Mouse (Mus musculus) olfactory bulb, adult 2 months (tissue): ENCODE measurements around the gene Pla2g1b. TPM values are rescaled to one million over a fixed set of nuclear protein-coding genes. Genes with fewer than 3 reads are reported as not detected.
"Not testable (repeated sequence)": the region's sequence is repeated elsewhere in the genome, so short reads cannot be mapped to it uniquely, and the experiment has no call there.

ENCODE experiments used
- H3K27ac ChIP-seq: fragments of 200-500 bp; 2 replicates; pipeline ENCODE4 v1.5.1; 2012; ENCODE audit warnings: low read depth, low read length; ENCODE audit not compliant: insufficient read depth
- H3K4me1 ChIP-seq: fragments of 200-500 bp; 2 replicates; pipeline ENCODE4 v1.6.1; 2012; ENCODE audit warnings: low read length; ENCODE audit not compliant: control insufficient read depth, insufficient read depth
- H3K4me3 ChIP-seq: fragments of 200-500 bp; 2 replicates; pipeline ENCODE4 v1.5.1; 2012; ENCODE audit warnings: mild to moderate bottlenecking, low read depth, low read length, moderate library complexity; ENCODE audit not compliant: insufficient read depth
- CTCF ChIP-seq: fragments of 200-500 bp; IDR thresholded peaks from 2 replicates; pipeline ENCODE4 v1.5.1; 2012; ENCODE audit warnings: low read depth, mild to moderate bottlenecking, low read length, moderate library complexity; ENCODE audit not compliant: insufficient read depth
- POLR2A ChIP-seq: fragments of 200-500 bp; IDR thresholded peaks from 2 replicates; pipeline ENCODE4 v1.6.1; 2012; ENCODE audit warnings: mild to moderate bottlenecking, low read depth, low read length, moderate library complexity; ENCODE audit not compliant: insufficient read depth
- WGBS: fragments of 180-500 bp; shearing (Covaris S2); methylation state at CpG from one replicate; pipeline ENCODE4 v1.1.7; 2018; 5-methylcytosine and 5-hydroxymethylcytosine counted together
- polyA plus RNA-seq: library from polyadenylated mRNA; stranded (reverse); fragments of >200 nt; gene quantifications from 2 replicates; pipeline ENCODE4 v1.2.4, GENCODE M21; 2012; ENCODE audit warnings: low replicate concordance; ENCODE audit not compliant: missing spikeins, insufficient read depth, insufficient read length

Gene Pla2g1b
- polyA plus RNA-seq, 1 experiment: not detected

DNA sequence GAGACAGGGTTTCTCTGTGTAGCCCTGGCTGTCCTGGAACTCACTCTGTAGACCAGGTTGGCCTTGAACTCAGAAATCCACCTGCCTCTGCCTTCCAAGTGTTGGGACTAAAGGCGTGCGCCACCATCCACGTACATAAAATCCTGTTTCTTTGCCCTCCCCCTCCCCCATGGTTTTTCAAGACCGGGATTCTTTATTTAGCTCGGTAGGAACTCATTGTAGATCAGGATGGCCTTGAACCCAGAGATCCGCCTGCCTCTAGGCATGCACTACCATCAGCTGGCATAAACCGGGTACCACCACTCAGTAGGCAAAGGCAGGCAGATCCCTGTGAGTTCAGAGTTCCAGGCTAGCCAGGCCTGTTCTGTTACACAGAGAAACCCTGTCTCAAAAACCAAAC, 50.8 kb downstream of the Pla2g1b start:
- H3K4me1 ChIP-seq: peaks cover 28% of the 10 kb centered on the region
- no peak for TF ChIP-seq CTCF
- TF ChIP-seq POLR2A: no peak
- no peak overlapping the region for H3K27ac ChIP-seq
- H3K4me3 ChIP-seq: no peak overlapping the region
- 91% methylated on average over 7 of the region's 7 CpGs for WGBS

DNA sequence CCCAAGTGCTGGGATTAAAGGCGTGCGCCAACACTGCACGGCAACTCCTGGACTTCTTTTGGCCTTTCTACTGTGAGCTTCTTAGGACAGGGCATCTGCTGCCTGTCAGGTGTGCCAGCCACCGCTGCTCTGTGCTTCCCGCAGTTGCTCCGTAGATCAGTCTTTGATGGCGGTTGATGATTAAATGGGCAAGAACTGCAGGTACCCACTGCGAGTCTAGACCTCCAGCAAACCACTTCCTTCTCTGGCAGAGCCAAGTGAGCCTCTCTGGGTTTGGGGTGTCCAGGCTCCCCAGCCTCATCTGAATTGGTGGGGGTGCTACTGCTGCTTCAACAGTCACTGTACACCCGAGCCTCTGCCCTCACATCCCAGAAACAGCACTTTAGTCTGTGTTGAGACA, 51.4 kb downstream of the Pla2g1b start:
- no peak overlapping the region for H3K4me3 ChIP-seq
- H3K27ac ChIP-seq: no peak overlapping the region
- peaks cover 31% of the 10 kb centered on the region for H3K4me1 ChIP-seq
- 95% methylated on average over 9 of the region's 9 CpGs for WGBS
- TF ChIP-seq CTCF: no peak
- TF ChIP-seq POLR2A: no peak

DNA sequence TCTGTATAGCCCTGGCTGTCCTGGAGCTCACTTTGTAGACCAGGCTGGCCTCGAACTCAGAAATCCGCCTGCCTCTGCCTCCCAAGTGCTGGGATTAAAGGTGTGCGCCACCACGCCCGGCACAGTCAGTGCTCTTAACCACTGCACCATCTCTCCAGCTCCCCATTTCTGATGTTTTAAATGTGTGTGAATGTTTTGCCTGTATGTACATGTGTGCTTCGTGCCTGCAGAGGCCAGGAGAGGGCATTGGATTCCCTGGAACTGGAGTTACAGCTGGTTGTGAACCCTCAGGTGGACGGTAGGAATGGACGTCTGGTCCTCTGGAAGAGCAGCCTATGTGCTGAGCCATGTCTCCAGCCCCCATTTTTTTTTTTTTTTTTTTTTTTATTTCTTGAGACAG, 52.2 kb downstream of the Pla2g1b start:
- not testable (repeated sequence) for H3K27ac ChIP-seq, H3K4me3 ChIP-seq
- H3K4me1 ChIP-seq: peaks cover 33% of the 10 kb centered on the region
- 93% methylated on average over 8 of the region's 8 CpGs for WGBS

DNA sequence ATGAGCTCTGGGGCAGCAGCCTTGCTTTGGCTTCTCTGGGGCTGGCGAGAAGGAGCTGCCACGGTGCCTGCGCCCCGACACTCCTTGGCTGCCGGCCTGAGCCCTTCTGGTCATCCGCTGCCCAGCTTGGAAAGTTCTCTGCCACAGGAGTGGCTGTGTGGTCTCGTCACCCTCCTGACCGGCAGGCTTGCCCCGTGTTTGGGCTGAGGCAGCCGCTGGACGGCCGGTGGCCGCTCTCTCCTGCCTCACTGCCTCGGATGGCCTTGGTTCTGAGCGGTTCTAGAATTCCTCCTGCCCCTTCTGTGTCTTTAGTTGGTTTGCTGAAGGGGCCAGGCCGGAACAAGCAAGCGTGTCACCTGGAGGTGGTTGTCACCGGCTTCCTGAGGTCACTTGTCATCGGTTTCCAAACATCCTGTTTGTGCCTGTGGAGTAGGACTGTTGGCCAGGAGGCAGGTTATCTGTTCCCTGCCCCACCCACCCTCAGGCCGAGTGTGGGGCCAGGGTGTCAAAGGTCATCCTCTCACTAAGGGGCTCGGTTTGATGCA, 54.3 kb downstream of the Pla2g1b start:
- Histone ChIP-seq H3K4me3 (no peak overlapping the region), H3K4me1 (peaks cover 23% of the 10 kb centered on the region), H3K27ac (0 out of 2 replicates have a peak overlapping the region, but pooled peaks have one; percentile 36)
- WGBS: 63% methylated on average over 21 of the region's 21 CpGs
- TF ChIP-seq POLR2A: no peak
- TF ChIP-seq CTCF: no peak

DNA sequence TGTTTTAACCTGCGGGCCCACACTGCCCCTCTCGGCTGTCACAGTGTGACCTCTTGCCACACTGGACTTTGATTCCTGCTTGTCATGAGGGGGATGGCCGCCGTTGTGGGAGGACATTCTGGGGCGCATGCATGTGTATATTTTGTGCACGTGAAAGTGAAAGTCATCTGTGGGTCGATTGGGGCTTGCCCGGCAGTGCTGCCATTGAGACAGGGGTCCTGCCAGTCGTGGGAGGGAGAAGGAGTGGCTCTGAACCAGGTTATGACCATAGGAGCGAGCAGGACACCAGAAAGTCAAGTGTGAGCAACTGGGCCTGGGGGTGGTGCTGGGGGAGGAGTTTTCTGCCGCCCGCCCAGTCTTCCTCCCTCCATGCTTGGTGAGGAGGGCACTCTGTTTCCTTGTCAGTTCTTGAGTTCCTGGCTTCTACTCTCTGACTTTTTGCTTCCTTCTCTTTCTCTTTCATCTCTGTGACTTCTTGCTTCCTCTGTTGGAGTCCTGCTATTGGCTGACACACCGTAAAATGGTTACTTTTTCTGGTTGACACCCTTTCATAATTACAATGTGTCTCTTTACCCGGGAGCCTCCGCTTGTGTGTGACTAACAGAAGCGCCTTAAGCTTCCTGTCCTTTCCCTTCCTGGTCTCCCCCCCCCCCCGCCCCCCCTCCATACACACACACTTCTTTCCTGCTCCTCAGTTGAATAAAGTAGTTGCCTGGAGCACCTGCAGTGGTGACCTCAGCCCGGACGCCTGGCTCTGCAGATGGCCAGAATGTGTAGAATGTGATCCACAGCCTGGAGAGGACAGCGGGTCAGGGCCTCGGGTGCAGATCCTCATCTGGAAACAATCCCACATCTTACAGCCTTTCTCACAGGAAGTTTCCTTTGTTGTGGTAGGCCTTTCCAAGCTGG, 55.7 kb downstream of the Pla2g1b start:
- H3K27ac ChIP-seq: peak overlapping the region; percentile 41; the same call in 1 of the 2 replicates
- peaks cover 28% of the 10 kb centered on the region for H3K4me1 ChIP-seq
- 73% methylated on average over 20 of the region's 21 CpGs for WGBS

DNA sequence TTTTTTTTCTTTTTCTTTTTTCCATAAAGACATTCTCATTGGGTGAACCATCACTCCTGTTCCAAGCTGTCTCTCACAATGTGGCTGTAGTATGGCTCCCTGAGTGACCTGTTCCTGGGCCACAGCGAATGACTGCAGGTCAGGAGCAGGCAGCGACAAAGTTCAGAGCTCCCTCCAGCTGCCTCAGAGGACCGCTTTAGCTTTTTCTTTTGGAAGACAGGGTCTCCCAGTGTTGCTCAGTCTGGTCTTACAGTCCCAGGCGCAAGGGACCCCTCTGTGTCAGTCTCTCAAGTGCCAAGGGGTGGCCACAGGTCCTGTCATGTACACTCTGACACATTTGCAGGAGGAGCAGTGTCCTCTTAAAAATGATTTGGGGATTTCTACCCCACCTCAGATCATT, 56.5 kb downstream of the Pla2g1b start:
- WGBS: 94% methylated on average over 4 of the region's 4 CpGs

More for the DNA sequence above, 55.7 kb downstream of the Pla2g1b start:
- no peak for TF ChIP-seq CTCF
- no peak for TF ChIP-seq POLR2A
- no peak overlapping the region for H3K4me3 ChIP-seq

DNA sequence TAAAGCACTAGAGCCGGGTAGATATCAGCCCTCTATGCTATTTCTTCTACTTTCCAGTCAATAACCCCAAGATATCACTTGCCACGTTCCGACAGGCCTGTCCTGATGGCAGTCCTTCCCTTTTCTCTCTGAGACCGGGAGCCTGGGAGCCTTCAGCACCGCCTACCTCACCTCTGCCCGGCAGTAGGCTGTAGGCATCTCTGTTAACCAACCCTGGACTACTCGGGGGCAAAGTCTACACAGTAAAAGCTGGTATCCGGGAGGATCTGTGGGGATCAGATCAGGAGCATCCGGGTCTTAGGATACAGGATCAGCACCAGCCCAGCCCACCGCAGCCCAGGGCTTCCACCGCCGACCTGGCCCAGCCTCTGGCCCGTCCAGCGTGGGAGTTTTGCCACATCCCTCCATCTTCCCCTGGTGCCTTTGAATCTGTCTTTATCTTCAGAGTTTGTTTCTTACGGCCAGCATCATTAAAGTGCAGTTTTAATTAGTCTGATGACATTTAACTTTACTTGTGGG, 57.0 kb downstream of the Pla2g1b start:
- 87% methylated on average over 15 of the region's 15 CpGs for WGBS

More for the DNA sequence above, 56.5 kb downstream of the Pla2g1b start:
- Histone ChIP-seq H3K4me3 (no peak overlapping the region), H3K4me1 (peaks cover 28% of the 10 kb centered on the region), H3K27ac (no peak overlapping the region)
- TF ChIP-seq CTCF (no peak), POLR2A (no peak)

DNA sequence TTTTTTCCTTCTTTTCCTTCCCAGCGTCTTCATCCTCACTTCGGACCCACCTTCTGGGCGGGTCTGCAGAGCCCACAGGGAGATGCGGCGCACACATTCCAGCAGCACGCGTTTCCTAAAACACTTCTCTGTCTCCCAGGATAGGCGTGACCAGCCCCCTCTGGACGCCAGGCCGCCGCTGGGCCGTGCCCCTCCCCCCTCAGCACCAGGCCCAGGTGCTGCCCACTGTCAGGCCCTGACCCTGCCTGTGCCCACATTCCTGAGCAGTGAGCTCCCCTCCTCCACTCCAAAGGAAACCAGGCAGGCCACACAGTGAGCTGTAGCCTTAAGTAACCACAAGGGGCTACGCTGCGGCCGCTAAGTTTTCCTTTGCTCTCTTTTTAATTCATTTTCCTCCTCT, 57.9 kb downstream of the Pla2g1b start:
- TF ChIP-seq CTCF (no peak), POLR2A (no peak)
- 56% methylated on average over 15 of the region's 15 CpGs for WGBS
- no peak overlapping the region for H3K27ac ChIP-seq
- H3K4me3 ChIP-seq: no peak overlapping the region
- H3K4me1 ChIP-seq: peaks cover 28% of the 10 kb centered on the region

More for the DNA sequence above, 57.0 kb downstream of the Pla2g1b start:
- TF ChIP-seq CTCF (no peak), POLR2A (no peak)
- Histone ChIP-seq H3K4me3 (no peak overlapping the region), H3K4me1 (peaks cover 28% of the 10 kb centered on the region), H3K27ac (no peak overlapping the region)

Other genes with a start within 250 kb of the Pla2g1b start
- gene Pop5, start 230.4 kb upstream of the Pla2g1b start, polyA plus RNA-seq: not detected in 2 replicates
- 496 TPM in 1 of 2 replicates, not detected in the other for gene Rnf10, start 193.4 kb upstream of the Pla2g1b start, polyA plus RNA-seq
- not detected in 2 replicates for gene Coq5, start 186.6 kb upstream of the Pla2g1b start, polyA plus RNA-seq
- gene Dynll1, start 165.3 kb upstream of the Pla2g1b start, polyA plus RNA-seq: 797 TPM in 1 of 2 replicates, not detected in the other
- not detected in 2 replicates for gene Srsf9, start 139.1 kb upstream of the Pla2g1b start, polyA plus RNA-seq
- not detected in 2 replicates for gene Gatc, start 125.1 kb upstream of the Pla2g1b start, polyA plus RNA-seq
- gene Triap1, start 125.0 kb upstream of the Pla2g1b start, polyA plus RNA-seq: not detected in 2 replicates
- not detected in 2 replicates for gene Cox6a1, start 117.3 kb upstream of the Pla2g1b start, polyA plus RNA-seq
- not detected in 2 replicates for gene Msi1, start 36.7 kb upstream of the Pla2g1b start, polyA plus RNA-seq
- gene Sirt4, start 18.5 kb downstream of the Pla2g1b start, polyA plus RNA-seq: not detected in 2 replicates
- not detected in 2 replicates for gene Pxn, start 40.4 kb downstream of the Pla2g1b start, polyA plus RNA-seq
- 613 and 1,282 TPM in 2 replicates for gene Rplp0, start 93.2 kb downstream of the Pla2g1b start, polyA plus RNA-seq
- not detected in 2 replicates for gene Gcn1l1, start 99.0 kb downstream of the Pla2g1b start, polyA plus RNA-seq
- not detected in 2 replicates for gene Rab35, start 165.6 kb downstream of the Pla2g1b start, polyA plus RNA-seq